Mouse (Mus musculus): ENCODE data around the gene Olfr1168.
"Not testable (repeated sequence)": the region's sequence is repeated elsewhere in the genome, so short reads cannot be mapped to it uniquely, and the experiment has no call there.

Gene Olfr1168

DNA sequence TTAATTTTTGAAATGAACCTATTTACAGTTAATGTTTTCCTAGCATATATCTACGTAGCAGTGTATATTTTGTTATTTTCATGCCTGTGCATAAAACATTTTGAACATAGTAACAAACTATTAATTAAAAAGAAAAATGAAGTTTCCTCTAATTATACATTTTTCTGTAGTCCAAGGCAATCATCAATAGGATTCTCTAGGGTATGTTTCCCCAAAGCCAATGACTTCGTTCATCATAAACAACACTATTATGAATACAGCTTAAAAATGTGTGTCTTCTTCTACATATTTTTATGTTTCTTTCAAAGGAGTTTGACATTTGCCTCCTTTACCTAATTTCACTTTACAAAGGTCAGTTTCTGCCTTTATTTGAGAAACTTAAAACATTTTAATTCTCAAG, at the start of gene Olfr1168:
Gene Olfr1168 (plus strand): TSS at position 301 of the 400 bp plus-strand sequence.
- no peak for DNase-seq (ENCODE audit: low spot score in 2 of 2)

DNA sequence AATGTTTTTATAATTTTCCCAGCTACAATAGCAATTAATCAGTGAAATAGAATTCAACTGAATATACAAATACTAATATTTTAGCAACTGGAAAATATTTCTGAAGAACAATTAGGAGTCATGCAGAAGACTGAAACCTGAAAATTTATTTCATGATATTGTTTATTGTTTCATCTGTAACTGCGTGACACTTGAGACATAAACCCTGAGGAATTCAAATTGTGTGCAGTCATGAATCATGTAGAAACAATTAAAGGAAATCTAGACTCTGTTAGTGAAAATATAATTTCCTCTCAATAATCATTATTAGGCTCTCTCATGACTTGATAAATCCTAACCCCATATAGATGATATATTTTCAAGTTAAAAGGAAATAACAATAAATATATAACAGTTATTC, 26.6 kb upstream of the Olfr1168 start, which contains the start of gene Olfr1167:
Gene Olfr1167 (minus strand): TSS at position 101 of the 400 bp plus-strand sequence.
- DNase-seq (ENCODE audit: low spot score in 2 of 2): not testable (repeated sequence)

DNA sequence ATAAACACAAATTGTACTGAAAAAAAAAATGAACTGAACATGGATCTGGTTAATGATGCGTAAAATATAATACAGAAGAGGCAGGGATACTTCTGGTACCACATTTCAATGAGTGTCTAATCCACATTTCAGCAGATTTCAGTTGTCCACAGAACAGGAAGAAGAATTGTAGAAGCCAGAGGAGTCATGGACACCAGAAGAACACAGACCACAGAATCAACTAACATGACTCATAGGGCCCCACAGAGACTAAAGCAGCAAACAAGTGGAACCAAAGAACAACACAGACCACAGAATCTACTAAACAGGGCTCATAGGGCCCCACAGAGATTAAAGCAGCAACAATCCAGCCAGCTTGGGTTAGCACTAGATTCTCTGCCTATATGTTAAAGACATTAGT, 39.1 kb downstream of the Olfr1168 start:
- no peak for DNase-seq (ENCODE audit: low spot score in 2 of 2)

DNA sequence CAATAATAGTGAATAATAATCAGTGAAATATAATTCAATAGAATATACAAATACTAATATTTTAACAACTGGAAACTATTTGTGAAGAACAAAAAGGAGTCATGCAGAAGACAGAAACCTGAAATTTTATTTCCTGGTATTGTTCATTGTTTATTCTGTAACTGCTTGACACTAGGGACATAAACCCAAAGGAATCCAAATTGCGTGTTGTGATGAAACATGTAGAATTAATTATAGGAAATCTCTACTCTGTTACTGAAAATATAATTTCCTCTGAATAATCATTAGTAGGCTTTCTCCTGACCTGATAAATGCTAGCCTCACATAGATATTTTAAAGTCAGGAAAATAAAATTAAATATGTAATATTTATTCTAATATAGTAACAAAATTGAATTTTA, 46.6 kb downstream of the Olfr1168 start, which contains the start of gene Olfr1170:
Gene Olfr1170 (minus strand): TSS at position 101 of the 400 bp plus-strand sequence.
- no peak for DNase-seq (ENCODE audit: low spot score in 2 of 2)

All from heart, adult 9 months (tissue).